Mouse (Mus musculus): ENCODE measurements around the gene Klhl41. TPM values are rescaled to one million over a fixed set of nuclear protein-coding genes. Genes with fewer than 3 reads are reported as not detected.

Klhl41 gene
- polyA plus RNA-seq, 1 experiment from 2014 or later, result 1.6 TPM

DNA sequence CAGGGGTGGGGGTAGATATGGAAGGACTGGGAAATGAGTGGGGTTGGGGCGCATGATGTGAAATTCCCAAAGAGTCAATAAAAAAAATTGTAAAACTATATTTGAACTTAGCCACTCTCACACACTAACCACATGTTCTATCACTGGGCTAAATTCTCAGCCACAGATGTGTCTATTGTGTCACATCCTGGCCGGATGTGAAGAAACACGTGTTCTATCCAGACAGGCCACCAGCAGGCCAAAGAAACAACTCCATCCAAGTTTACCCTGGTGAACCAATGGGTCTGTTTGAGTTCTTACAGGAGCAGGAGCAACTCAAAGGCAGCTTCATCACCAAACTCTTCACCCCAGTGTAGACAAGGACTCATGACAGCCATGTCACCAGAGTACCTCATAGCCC is 46.6 kb downstream of the Klhl41 start:
- H3K27me3 ChIP-seq (ENCODE audit: control insufficient read depth, insufficient read depth, low read length), result no peaks in the 10 kb centered on the region
- no peak overlapping the region for H3K27ac ChIP-seq (replicated peaks; ENCODE audit: low read depth, low read length)
- WGBS, result 80% methylated on average over 3 of the region's 3 CpGs
- ATAC-seq (replicated peaks; ENCODE audit: insufficient number of reproducible peaks, low FRiP score, low TSS enrichment, low read depth) (no peak), DNase-seq (ENCODE audit: low spot score) (no peak)
- no peak overlapping the region for H3K9ac ChIP-seq (replicated peaks; ENCODE audit: low read length)
- no peak overlapping the region for H3K4me3 ChIP-seq (ENCODE audit: low read depth, low read length)
- no peaks in the 10 kb centered on the region for H3K4me1 ChIP-seq (ENCODE audit: control insufficient read depth, insufficient read depth, low read length)
- H3K4me2 ChIP-seq (ENCODE audit: low read depth, low read length), result no peak overlapping the region
- H3K36me3 ChIP-seq (replicated peaks; ENCODE audit: control insufficient read depth, insufficient read depth, low read depth, low read length), result no peaks in the 10 kb centered on the region
- no peaks in the 10 kb centered on the region for H3K9me3 ChIP-seq (replicated peaks; ENCODE audit: control insufficient read depth, low read length)

DNA sequence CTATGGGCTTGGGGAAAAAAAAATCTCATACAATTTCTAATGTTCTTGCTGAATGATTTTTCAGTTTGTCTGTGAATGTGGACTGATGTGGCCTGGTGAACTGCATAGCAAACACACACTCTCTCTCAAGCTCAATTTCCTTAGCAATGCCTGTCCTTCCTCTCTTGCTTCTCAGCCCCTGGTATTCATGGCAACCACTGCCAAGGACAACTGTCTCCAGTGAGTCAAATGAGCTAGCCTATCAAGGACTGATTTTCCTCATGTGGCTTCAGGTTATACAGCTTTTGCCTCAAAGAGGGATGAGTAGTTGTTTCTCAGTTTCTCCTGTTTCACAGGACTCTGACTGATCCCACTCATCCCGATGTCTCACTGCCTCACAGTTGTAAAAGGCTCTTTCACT is 49.2 kb downstream of the Klhl41 start:
- WGBS, result 79% methylated on average over 1 of the region's 1 CpGs
- ATAC-seq (replicated peaks; ENCODE audit: insufficient number of reproducible peaks, low FRiP score, low TSS enrichment, low read depth), result no peak
- H3K4me3 ChIP-seq (ENCODE audit: low read depth, low read length), result no peak overlapping the region

DNA sequence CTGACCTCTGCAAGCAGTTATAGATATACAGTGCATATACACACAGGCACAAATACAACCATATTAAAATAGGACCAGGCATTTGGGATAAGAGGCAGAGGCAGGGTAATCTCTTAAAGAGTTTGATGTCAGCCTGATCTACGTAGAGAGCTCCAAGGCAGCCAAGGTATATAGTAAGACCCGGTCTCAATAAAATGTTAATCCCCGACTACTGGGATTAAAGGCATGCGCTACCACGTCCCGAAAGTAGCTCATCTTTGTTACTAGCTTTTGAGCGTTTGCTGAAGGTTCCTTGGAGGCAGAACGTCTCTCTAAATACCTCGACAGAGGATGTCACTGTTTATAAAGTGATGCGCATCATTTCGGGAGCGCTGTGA is 52.3 kb downstream of the Klhl41 start, which contains the start of gene Ppig:
Ppig (plus strand) TSS at position 273 of the 377 bp plus-strand sequence.
- 6% methylated on average over 12 of the region's 12 CpGs for WGBS
- peak; percentile 31 for ATAC-seq (replicated peaks; ENCODE audit: insufficient number of reproducible peaks, low FRiP score, low TSS enrichment, low read depth)
- Histone ChIP-seq H3K4me3 (ENCODE audit: low read depth, low read length) (peak within 1 kb of the TSS; percentile 94), H3K9ac (replicated peaks; ENCODE audit: low read length) (peak within 1 kb of the TSS; percentile 92), H3K27me3 (ENCODE audit: control insufficient read depth, insufficient read depth, low read length) (no peaks in the 10 kb centered on the region), H3K9me3 (replicated peaks; ENCODE audit: control insufficient read depth, low read length) (no peaks in the 10 kb centered on the region), H3K4me2 (ENCODE audit: low read depth, low read length) (peak within 1 kb of the TSS; percentile 43), H3K4me1 (ENCODE audit: control insufficient read depth, insufficient read depth, low read length) (no peaks in the 10 kb centered on the region), H3K36me3 (replicated peaks; ENCODE audit: control insufficient read depth, insufficient read depth, low read depth, low read length) (no peaks in the 10 kb centered on the region), H3K27ac (replicated peaks; ENCODE audit: low read depth, low read length) (peak within 1 kb of the TSS; percentile 63)
- no peak for DNase-seq (ENCODE audit: low spot score)

More for the DNA sequence above, 49.2 kb downstream of the Klhl41 start:
- Histone ChIP-seq H3K9ac (replicated peaks; ENCODE audit: low read length) (no peak overlapping the region), H3K4me2 (ENCODE audit: low read depth, low read length) (no peak overlapping the region), H3K27ac (replicated peaks; ENCODE audit: low read depth, low read length) (no peak overlapping the region), H3K36me3 (replicated peaks; ENCODE audit: control insufficient read depth, insufficient read depth, low read depth, low read length) (no peaks in the 10 kb centered on the region), H3K4me1 (ENCODE audit: control insufficient read depth, insufficient read depth, low read length) (no peaks in the 10 kb centered on the region), H3K27me3 (ENCODE audit: control insufficient read depth, insufficient read depth, low read length) (no peaks in the 10 kb centered on the region), H3K9me3 (replicated peaks; ENCODE audit: control insufficient read depth, low read length) (no peaks in the 10 kb centered on the region)
- no peak for DNase-seq (ENCODE audit: low spot score)

DNA sequence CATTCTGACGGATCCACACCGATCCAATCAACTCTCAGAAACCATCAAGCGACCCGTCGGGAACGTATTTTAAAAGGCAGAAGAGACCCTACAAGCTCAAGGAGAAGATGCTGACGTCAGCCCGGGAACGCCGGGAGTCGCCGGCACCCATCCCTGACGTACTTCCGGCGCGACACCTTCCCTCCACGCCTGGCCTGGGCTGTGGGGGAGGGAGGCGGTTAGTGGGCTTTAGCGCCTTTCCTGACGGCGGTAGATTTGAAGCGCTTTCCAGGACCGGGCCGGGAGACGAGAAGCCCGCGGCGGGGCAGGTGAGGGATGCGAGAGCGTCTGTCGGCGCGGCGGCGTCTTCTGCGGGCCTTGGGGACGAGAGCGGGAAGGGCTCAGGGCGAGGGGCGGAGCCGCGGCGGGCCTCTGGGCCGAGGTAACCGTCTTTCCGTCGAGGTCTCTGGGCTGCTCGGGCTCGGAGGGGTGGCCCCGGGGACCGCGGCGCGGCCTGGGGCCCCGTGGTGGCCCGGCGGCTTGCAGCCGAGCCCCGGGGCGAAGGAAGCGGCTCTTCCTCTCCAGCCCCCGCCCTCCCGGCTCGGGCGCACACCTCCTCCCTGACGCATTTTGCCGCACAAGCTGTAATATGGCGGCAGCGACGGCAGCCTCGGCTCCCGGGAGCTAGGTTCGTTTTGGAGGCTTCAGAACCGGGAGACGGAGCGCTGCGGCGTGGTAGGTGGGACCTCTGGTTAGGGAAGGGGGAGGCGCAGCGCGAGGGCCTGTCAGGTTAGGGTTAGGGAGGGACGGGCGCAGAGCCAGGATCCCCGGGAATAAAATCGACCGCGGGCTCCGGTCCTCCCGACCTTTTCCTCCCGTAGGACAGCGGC is 53.0 kb downstream of the Klhl41 start:
- under 1% methylated on average over 88 of the region's 91 CpGs for WGBS
- H3K4me3 ChIP-seq (ENCODE audit: low read depth, low read length), result peak overlapping the region; percentile 94
- H3K9me3 ChIP-seq (replicated peaks; ENCODE audit: control insufficient read depth, low read length), result no peaks in the 10 kb centered on the region
- DNase-seq (ENCODE audit: low spot score) (peak; percentile 97), ATAC-seq (replicated peaks; ENCODE audit: insufficient number of reproducible peaks, low FRiP score, low TSS enrichment, low read depth) (peak; percentile 92)
- H3K27ac ChIP-seq (replicated peaks; ENCODE audit: low read depth, low read length), result peak overlapping the region; percentile 63
- H3K36me3 ChIP-seq (replicated peaks; ENCODE audit: control insufficient read depth, insufficient read depth, low read depth, low read length), result no peaks in the 10 kb centered on the region
- no peaks in the 10 kb centered on the region for H3K27me3 ChIP-seq (ENCODE audit: control insufficient read depth, insufficient read depth, low read length)
- no peaks in the 10 kb centered on the region for H3K4me1 ChIP-seq (ENCODE audit: control insufficient read depth, insufficient read depth, low read length)
- peak overlapping the region; percentile 43 for H3K4me2 ChIP-seq (ENCODE audit: low read depth, low read length)
- peak overlapping the region; percentile 92 for H3K9ac ChIP-seq (replicated peaks; ENCODE audit: low read length)

DNA sequence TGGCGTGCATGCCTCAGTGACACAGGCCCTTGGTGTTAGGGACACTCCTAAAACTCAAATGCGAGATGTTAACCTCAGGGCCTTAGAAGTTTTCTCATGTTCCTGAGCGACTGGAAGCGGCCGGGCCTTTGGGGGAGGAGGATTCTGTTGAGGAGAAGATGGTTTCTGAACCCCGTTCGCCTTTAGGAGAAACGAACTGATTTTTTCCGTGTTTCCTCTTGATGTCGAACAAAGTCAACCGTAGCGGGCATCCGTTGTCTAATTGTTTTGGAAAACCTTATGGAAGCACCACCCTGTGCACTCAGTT is 53.6 kb downstream of the Klhl41 start:
- no peaks in the 10 kb centered on the region for H3K36me3 ChIP-seq (replicated peaks; ENCODE audit: control insufficient read depth, insufficient read depth, low read depth, low read length)
- no peaks in the 10 kb centered on the region for H3K27me3 ChIP-seq (ENCODE audit: control insufficient read depth, insufficient read depth, low read length)
- peak overlapping the region; percentile 63; the same call in 1 of the 2 replicates for H3K27ac ChIP-seq (replicated peaks; ENCODE audit: low read depth, low read length)
- no peaks in the 10 kb centered on the region for H3K9me3 ChIP-seq (replicated peaks; ENCODE audit: control insufficient read depth, low read length)
- peak overlapping the region; percentile 43 for H3K4me2 ChIP-seq (ENCODE audit: low read depth, low read length)
- ATAC-seq (replicated peaks; ENCODE audit: insufficient number of reproducible peaks, low FRiP score, low TSS enrichment, low read depth) (no peak), DNase-seq (ENCODE audit: low spot score) (peak; percentile 11)
- 2% methylated on average over 13 of the region's 13 CpGs for WGBS
- no peaks in the 10 kb centered on the region for H3K4me1 ChIP-seq (ENCODE audit: control insufficient read depth, insufficient read depth, low read length)
- H3K4me3 ChIP-seq (ENCODE audit: low read depth, low read length), result peak overlapping the region; percentile 94
- H3K9ac ChIP-seq (replicated peaks; ENCODE audit: low read length), result peak overlapping the region; percentile 92

Other genes with a start within 250 kb of the Klhl41 start
- 1.7 and 2.4 TPM in 2 replicates for gene Lrp2, start 84.1 kb upstream of the Klhl41 start, polyA plus RNA-seq (2014; fragmentation: Nextera tagmentation; extraction: Ambion mirVana)
- 19.9 and 21.4 TPM in 2 replicates for gene Bbs5, start 22.9 kb upstream of the Klhl41 start, polyA plus RNA-seq (2014; fragmentation: Nextera tagmentation; extraction: Ambion mirVana)
- gene Fastkd1, start 43.4 kb downstream of the Klhl41 start, polyA plus RNA-seq (2014; fragmentation: Nextera tagmentation; extraction: Ambion mirVana), result 17.4 and 18.7 TPM in 2 replicates
- gene Ppig, start 52.4 kb downstream of the Klhl41 start, polyA plus RNA-seq (2014; fragmentation: Nextera tagmentation; extraction: Ambion mirVana), result 141 and 178 TPM in 2 replicates
- 1.6 and 2.5 TPM in 2 replicates for gene Ccdc173, start 119.5 kb downstream of the Klhl41 start, polyA plus RNA-seq (2014; fragmentation: Nextera tagmentation; extraction: Ambion mirVana)
- 36.1 and 37.5 TPM in 2 replicates for gene Phospho2, start 119.5 kb downstream of the Klhl41 start, polyA plus RNA-seq (2014; fragmentation: Nextera tagmentation; extraction: Ambion mirVana)
- 30.8 and 32.3 TPM in 2 replicates for gene Klhl23, start 151.8 kb downstream of the Klhl41 start, polyA plus RNA-seq (2014; fragmentation: Nextera tagmentation; extraction: Ambion mirVana)
- gene Ssb, start 191.4 kb downstream of the Klhl41 start, polyA plus RNA-seq (2014; fragmentation: Nextera tagmentation; extraction: Ambion mirVana), result 436 and 508 TPM in 2 replicates
- 31.5 and 36.9 TPM in 2 replicates for gene Mettl5, start 215.5 kb downstream of the Klhl41 start, polyA plus RNA-seq (2014; fragmentation: Nextera tagmentation; extraction: Ambion mirVana)
- 15.9 and 18.1 TPM in 2 replicates for gene Ubr3, start 227.1 kb downstream of the Klhl41 start, polyA plus RNA-seq (2014; fragmentation: Nextera tagmentation; extraction: Ambion mirVana)